Mouse (Mus musculus) retina, embryonic 14.5 days (tissue): ENCODE results near the gene Cox8a.

ENCODE experiments used
- DNase-seq: peaks from one replicate; pipeline ENCODE4 v3.0.0-alpha.2; 2015; ENCODE audit warnings: low spot score

The Cox8a gene

DNA sequence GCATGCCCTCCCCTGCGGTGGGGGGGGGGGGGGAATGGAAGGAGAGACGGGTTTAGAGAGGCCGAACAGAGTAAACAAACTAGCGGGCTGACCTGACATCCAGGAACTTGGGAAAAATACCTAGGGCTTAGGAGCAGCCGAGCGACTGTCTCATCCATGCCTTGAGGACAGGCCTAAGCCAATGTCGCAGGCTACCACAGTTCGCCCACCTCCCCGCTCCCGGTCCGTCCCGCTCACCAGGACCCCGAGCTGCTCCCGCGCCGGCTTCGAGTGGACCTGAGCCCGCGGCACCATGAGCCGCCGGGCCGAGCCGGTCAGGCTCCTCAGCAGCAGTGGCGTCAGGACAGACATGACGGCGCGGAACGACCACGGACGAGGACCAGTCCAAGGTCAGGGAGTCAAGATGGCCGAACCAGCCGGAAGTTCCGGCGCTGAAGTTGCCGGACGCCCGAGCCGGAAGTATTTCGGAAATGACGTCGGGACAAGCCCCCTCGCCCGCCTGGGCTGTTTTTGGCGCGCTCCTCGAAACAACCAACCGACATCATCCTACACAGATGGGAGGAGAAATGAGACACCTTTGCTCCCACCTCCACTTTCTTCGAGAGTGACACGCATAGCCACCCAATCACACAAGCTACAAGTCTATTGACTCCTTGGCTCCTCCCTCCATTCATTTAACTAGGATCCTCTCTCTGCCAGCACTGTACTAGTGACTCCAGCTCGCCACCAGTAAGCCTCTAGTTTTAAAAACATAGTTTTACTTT lies at the start of gene Cox8a:
Gene Cox8a (minus strand): TSS at position 455 of the 764 bp plus-strand sequence.
- DNase-seq = peak; percentile 98

DNA sequence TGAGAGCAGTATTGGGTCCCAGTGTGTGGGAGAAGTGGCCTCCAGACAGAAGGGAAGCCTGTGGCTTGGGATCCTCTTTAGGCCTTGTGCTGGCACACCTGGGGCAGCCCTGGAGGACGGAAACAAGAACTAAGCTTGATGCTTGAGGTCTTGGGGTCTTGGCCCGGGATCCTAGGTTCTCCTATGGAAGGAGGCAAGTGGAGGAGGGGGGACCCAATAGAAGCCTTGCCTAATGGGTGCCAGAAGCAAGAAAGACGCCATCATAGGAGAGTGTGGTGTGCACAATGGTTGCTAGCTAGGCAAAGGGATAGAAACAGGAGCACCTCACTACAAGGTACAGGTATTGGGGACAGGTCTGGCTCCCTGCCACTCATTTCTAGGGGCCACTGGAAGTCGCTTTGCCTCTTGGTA lies 49.0 kb upstream of the Cox8a start:
- DNase-seq = peak; percentile 48

DNA sequence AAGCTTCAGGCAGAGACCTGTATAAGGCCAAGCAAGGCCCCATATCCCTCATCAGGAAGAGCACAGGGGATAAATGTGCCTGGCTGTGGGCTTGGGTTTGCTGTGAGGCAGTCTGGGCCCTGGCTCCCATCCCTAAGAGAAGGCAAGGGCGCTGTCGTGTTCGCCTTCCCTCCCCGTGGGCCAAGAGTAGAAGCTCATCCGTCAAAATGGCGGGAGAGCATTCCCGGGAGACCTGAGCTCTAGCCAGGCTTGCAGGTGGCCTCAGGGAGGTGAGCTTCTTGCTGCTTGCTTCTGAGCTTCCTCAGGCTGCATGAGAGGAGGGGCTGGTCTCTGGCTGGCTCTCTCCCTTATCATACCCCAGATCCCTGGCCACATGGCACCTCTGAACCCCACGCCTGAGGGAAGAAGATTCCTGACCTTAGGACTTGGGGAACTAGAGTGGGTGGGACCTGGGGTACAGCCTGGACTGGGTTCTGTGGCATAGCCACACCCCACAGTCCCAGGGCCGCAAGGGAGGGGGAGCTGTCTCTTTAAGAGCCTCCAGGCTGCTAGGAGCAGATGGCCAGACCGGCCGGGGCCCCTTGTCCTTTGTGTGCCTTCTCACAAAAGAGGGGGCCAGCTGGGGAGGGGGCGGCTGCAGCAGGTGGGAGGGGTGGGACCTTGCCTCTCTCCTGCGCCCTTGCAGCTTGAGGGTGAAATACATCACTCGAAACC lies 48.2 kb upstream of the Cox8a start:
- DNase-seq = peak; percentile 86

DNA sequence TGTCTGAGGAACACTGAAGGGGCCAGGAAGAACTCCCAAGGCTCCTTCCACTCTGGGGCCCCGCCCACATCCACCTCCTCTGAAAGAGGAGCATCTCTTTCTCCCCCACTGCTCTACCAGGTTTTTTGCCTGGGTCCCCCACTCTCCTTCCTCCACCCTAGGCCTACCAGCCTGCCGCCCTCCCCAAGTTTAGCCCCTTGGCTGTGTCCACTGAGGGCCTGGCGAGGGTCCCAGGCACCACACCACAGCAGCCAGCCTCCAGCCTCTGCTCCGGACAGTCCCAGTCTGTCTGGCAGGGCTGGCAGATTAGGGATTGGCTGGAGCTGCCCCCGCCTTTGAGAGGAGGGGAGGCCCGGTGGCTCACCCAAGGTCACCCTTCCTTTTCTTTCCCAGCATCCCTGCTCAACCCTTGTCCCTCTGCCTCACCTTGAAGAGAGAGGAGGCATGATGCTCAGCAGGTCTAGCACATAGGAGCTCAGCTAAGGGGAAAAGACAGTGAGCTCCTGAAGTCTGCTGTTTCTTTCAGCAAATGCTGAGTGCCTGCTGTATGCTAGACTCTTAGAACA lies 47.4 kb upstream of the Cox8a start:
- DNase-seq = peak; percentile 45

DNA sequence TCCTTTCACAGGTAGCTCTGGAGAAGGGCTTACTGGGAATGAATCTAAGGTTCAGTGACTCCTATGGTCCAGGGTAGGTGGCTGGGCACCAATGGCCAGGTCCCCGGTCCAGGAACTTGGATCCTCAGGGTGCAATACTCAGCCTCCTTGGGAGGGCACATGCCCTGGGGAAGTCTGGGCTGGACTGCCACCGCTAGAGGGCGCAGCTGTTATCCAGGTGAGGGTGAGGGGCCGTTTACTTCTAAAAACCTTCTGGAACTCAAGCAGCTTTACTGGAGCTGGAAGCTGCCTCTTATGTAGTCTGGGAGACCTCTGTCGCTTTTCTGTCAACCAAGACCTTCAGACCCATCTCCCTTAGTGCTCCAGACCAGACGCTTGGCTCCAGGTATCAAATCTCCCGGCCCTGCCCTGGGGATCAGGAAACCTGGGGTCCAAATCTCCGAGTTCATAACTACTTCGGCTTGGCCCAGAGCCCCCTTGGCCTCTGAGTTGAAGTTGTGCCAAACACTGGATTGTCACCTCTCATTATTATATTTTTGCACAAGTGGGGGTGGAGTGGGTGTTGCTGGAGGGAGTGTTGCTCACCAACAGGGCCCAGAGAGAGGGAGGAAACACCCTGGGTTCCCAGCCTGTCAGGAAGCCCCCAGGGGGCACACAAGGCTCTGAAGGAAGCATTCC lies 46.8 kb upstream of the Cox8a start:
- DNase-seq = peak; percentile 91

DNA sequence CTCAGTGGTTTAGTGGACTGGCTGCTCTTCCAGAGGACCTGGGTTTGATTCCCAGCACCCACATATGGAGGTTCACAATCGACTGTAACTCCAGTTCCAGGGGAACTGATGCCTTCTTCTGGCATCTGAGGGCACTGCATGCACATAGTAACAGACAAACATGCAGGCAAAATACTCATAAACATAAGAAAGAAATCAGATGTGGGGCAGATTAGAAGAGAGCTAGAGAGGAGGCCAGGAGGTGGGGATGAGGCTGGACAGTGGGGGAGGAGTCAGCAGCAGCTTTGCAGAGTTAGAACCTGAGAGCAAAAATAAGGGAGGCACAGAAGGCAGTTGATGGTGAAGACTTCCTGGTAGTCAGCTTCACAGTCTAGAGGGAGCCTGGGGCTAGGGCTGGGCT lies 45.2 kb upstream of the Cox8a start:
- no peak for DNase-seq

DNA sequence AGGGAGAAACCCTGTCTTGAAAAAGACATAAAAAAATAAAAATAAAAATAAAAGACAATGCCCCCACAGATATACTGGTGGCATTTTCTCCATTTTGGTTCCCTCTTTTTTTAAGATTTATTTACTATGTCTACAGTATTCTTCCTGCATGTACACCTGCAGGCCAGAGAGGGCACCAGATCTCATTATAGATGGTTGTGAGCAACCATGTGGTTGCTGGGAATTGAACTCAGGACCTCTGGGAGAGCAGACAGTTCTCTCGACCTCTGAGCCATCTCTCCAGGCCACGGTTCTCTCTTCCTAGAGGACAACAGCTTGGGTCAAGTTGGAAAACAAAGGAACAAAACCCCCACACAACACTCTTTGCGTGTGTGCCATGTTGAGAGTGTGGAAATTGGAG lies 44.5 kb upstream of the Cox8a start:
- no peak for DNase-seq

DNA sequence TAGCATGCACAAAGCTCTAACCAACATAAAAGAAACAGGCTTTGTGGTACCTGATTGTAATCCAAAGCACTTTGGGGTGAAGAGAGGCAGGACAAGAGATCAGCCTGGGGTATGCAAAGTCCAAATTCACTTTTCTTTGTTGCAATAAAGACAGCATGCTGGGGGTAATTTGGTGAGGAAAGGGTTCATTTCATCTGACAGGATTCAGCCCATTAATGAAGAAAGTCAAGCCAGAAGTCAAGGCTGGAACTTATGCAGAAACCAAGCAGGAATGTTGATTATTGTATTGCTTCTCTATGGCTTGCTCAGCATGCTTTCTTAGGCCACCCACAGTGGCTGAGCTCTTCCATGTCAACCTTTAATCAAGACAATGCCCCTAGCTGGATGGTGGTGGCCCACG lies 44.1 kb upstream of the Cox8a start:
- no peak for DNase-seq

DNA sequence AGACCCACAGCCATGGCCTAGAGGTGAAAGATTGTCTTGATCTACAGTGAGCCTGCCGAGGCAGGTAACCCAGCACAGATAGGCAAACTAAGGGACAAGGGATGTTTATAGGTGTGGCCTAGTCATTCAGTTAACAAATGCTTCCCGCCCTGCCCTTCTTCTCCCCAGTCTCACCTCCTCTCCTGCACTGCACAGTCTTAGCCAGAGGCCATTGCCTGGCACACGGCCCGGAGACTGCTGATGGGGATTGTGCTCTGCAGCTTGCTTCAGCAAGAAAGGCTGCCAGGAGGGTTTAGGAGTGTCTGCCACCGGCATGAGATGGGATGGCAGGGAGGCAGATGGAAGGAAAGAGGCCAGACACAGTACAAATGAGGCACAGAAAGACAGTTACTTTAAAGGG lies 40.5 kb upstream of the Cox8a start:
- no peak for DNase-seq

DNA sequence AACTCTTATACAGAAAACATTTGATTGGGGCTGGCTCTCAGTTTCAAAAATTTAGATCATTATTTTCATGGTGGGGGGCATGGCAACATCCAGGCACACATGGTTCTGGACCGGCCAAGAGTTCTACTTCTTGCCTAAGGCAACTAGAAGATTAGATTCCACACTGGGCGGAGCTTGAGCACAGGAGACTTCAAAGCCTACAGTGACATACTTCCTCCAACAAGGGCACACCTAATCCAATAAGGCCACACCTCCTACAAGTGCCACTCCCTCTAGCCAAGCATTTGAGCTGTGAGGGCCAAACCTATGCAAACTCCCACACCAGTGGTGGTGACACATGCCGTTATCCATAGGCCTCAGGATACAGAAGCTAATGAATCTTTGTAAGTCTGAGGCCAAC lies 28.6 kb upstream of the Cox8a start:
- DNase-seq = no peak

DNA sequence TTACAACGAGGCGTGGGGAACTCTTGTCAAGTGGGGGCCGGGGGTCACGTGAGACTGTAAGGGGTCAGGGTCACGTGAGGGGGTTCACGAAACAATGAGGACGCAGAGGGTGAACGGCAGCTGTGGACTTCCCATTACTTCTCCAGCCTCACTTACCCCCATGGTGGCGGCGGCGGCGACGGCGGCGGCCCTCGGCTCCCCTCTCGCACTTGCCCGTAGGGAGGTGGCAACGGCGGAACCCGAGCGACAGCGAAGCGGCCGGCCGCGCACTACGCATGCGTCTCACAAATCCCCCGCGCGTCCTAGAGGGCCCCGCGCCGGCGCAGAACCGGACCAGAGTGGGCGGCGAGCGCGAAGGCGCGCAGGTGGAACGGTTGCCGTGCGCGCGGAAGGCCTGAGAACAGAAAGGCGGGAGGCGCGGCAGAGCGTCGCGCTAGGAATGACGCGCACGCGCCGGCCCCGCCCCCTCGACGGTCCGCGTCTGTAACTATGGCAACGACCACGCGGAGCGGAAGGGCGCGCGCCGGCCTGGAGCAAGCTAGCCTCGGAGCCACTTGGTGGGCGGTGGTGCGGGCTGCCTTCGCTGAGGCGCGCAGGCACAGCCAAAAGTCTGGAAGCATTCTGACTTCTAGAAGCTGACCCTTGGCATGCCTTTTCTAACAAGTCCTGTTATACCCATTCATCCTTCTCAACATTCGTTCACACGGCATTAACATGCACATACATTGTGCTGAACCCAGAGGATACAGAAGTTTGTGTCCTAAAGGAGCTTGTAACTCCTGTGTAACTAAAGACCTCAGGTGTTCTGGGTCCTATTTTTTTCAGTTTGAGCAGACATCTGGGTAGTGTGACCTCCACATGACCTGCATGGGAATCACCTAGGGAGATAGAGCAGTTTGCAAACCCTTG lies 23.6 kb upstream of the Cox8a start, which contains the start of gene Naa40:
Gene Naa40 (minus strand): TSS at position 402 of the 909 bp plus-strand sequence.
- peak; percentile 97 for DNase-seq

DNA sequence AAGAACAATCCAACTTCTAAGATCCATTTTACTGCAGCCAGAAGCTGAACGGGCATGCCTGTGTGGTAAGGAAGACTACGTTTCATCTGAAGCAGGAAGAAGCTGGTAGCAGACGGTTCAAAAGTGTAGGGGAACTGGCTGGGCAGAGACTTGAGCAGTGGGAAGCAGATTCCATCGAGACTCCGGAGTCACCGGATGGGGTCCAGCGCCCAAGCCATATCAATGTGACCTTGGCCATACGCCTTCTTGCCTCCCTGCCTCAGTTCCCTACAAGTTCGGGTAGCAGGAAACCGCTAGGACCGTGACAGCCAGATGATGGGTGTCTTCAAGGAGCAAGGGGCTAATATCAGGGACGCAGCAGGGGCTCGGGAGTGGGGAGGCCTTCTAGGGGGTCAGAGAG lies 22.9 kb upstream of the Cox8a start:
- DNase-seq = no peak

DNA sequence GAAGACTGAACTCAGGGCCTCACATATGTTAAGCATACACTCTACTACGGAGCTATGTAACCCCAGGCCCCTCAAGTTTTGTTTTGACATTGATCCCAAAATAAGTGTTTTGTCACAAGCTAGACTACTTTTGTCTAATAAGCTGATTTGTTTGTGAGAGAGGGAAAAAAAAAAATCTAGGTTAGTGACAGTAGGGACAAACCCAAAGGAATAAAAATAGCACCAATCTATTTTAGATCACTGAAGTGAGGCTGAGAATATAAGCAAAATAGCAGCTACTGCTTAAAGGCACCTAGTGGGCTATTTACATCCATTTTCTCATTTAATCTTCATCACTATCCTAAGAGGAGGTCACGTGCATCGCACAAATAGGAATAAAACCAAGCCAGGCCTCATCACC lies 22.2 kb upstream of the Cox8a start:
- no peak for DNase-seq

DNA sequence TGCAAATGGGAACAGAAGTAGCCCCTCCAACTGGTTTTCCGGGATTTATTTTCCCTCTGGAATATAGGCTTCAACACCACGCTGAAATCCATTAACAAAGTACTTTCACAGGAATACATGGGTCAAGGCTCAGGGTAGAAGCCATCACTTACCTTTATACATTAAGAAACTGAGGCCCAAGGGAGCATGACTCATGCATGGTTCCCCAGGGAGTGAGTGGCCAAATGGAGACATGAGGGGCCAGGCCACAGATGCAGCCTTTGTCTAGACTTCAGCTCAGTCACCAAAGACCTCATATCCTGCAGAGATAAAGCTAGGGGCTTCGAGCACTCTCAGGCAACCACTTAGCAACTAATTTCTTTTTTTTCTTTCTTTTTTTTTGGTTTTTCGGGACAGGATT lies 19.3 kb upstream of the Cox8a start:
- no peak for DNase-seq

DNA sequence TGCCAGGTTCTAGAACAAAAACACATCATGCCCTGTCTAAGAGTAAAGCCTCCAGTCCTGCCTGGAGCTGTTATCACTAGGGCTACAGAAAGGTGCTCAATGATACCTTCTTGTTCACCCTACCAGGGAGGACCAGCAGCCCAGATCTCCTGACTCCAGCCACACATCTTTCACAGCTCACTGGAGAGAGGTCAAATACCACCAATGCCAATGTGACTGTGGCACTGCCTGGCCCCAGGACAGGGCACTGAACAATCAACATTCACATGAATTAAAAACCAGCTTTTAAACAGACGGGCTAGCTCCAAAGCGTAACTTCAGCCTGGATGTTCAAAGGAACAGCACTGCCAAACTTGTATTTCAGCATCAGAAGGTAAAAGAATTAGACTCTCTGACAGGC lies 18.6 kb upstream of the Cox8a start:
- no peak for DNase-seq

DNA sequence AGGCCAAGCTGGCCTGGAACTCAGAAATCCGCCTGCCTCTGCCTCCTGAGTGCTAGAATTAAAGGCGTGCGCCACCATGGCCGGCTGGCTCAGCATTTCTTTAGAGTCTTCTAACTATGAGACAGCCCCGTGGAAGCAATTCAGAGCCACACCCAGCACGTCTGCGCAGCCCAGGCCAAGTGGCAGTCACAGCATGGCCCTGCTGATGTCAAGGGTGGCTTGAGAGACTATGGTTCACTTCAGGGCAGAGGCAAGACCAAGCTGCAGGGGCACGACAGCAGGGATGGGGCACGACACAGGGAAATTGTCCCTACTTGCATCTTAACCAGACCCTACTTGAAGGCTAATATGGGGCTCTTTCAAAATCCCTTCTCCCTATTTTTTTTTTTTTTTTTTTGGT lies 18.0 kb upstream of the Cox8a start:
- DNase-seq = no peak

DNA sequence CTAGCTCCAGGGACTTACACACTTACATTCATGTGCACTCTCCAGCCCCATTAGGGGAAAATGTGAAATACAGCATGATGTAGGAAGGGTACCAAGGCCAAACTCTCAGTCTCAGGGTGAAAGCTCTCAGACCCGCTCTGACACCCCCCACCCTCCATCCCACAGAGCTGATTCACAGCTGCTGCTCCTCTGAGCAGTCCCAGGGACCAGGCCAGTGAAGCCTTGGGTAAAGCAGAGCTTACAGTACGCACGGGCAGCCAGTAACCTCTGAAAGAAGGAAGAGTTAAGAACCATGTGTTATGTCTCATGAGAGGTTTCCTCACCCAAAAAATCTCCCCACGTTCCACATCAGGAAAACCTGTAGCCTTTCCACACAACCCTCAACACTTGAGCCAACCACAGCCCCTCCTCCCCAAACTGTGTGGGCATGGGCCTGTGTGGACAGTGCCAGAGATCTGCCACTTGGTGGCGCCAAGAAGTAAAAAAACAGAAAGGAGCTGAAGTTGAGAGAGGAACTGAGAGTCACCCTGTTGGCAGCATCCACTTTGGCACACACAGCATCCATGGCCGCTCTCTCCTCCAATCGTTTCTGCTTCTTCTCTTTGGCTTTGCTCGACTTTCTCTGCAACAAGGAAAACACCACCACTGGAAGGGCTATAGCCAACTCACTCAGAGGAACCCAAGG lies 17.3 kb upstream of the Cox8a start:
- DNase-seq = peak; percentile 84

DNA sequence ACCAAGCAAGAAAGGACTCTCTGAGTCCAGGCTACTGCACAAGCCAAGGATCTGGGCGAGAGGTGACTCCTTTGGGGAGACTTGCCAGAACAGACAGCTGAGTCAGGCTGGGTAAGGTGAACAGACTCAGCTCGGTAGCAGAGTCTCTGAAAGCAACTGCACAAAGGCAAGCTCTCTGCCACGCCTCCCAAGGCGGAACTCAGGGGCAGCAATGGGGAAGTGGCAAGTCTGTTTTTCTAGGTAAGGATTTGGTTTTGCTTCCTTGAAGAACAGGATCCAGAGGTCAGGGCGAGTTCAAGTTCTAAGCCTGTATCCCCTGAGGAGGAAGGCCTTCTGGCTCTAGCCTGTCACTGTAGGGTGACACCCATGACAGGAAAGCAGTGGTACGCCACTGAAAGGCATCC lies 9.1 kb upstream of the Cox8a start:
- no peak for DNase-seq

DNA sequence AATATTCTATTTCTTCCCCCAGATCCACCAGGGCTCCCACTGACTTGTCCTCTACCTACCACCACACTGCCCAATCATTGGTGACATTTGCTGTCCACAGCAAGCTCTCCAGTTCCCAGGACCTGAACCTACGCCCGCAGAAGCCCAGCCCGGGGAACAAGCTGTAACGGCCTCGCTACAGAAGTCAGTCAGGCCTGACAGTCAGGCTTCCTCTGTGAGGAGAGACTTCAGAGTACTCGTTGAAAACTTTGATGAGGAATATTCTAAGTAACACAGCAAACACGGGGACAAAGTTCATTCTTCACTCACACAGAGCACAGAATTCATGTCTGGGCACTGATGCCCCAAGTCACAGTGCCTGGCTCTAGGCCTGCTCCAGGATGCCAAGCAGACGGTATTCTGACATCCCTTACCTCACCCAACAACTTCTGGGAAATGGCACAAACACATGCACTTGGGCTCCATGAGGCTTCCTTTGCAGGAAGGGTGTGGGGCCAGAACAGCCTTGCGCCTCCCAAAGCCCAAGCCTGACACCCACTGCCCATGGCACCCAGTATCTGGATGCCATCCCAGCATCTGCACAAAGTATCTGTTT lies 7.8 kb upstream of the Cox8a start:
- DNase-seq = no peak

DNA sequence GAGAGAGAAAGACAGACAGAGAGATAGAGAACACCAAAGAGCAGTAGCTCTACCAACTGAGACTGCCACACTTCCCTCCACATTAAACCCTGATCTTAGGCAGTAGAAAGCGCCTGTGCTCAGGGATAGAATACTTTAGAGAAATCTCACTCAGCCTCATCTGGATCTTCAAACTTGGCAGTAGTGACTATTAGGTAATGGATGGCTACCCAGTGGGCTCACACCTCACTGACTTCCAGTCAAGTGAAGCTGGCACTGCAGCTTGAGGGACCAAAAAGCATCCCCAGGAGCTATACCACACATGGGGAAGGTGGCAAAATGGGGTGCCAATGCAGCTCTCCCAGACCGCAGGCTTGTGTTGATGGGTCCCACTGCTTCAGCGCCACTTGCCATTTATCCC lies 6.8 kb upstream of the Cox8a start:
- DNase-seq = no peak

DNA sequence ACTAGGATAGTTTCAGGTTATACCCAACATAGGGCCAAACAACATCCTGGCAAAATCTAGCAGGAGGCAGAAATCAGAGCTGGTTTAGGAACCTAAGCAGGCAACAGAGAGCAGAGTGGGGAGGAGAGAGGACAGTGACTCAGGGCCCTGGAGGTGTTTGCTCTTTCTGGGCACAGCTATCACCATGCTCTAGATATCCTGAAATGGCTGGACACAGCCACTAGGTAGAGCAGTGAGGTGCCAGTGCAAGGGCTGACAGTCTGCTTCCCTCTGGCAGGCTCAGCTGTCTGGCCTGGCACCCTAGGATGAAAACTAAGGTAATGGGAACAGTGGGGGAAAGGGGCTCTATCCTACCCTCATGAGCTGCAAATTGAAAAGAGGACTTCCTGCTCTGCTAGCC lies 6.1 kb upstream of the Cox8a start:
- DNase-seq = no peak
